Mouse (Mus musculus) hindbrain, embryonic 11.5 days (tissue): ENCODE data around the gene C1qc. TPM values are rescaled to one million over a fixed set of nuclear protein-coding genes. Genes with fewer than 3 reads are reported as not detected.
A peak's percentile ranks its signal among the peaks of the same experiment; 100 is the strongest.

Source experiments
- ATAC-seq: fragments of 200-750 bp; cut with Nextera tagmentation; 2 replicates; pipeline ENCODE4 v1.8.0; 2017; ENCODE audit warnings: mild to moderate bottlenecking, moderate TSS enrichment, moderate library complexity; ENCODE audit not compliant: low FRiP score
- DNase-seq: peaks from one replicate; pipeline ENCODE4 v3.0.0-alpha.2; 2015; ENCODE audit warnings: low spot score
- H3K27ac ChIP-seq: fragments of 300-500 bp; sonication (generic); 2 replicates; pipeline ENCODE4 v1.5.1; 2014; ENCODE audit warnings: mild to moderate bottlenecking, low read depth, low read length
- H3K27me3 ChIP-seq: fragments of 300-500 bp; sonication (generic); 2 replicates; pipeline ENCODE4 v1.6.1; 2014; ENCODE audit warnings: mild to moderate bottlenecking, low read length, moderate library complexity, mixed read lengths; ENCODE audit not compliant: control insufficient read depth, insufficient read depth
- H3K36me3 ChIP-seq: fragments of 300-500 bp; sonication (generic); 2 replicates; pipeline ENCODE4 v1.6.1; 2014; ENCODE audit warnings: mild to moderate bottlenecking, low read length, moderate library complexity, mixed read lengths; ENCODE audit not compliant: control insufficient read depth, insufficient read depth
- H3K4me1 ChIP-seq: fragments of 300-500 bp; sonication (generic); replicated peaks from 2 replicates; pipeline ENCODE4 v1.6.1; 2014; ENCODE audit warnings: low read length, mixed read lengths; ENCODE audit not compliant: control insufficient read depth, insufficient read depth
- H3K4me2 ChIP-seq: fragments of 300-500 bp; sonication (generic); replicated peaks from 2 replicates; pipeline ENCODE4 v1.6.1; 2014; ENCODE audit warnings: mild to moderate bottlenecking, low read depth, low read length
- H3K4me3 ChIP-seq: fragments of 300-500 bp; sonication (generic); 2 replicates; pipeline ENCODE4 v1.5.1; 2014; ENCODE audit warnings: low read depth, low read length
- H3K9ac ChIP-seq: fragments of 300-500 bp; sonication (generic); 2 replicates; pipeline ENCODE4 v1.6.1; 2014; ENCODE audit warnings: low read depth, low read length
- H3K9me3 ChIP-seq: fragments of 300-500 bp; sonication (generic); 2 replicates; pipeline ENCODE4 v1.6.1; 2016; ENCODE audit warnings: low read length; ENCODE audit not compliant: control insufficient read depth
- WGBS: fragments of 180-500 bp; shearing (Covaris S2); extraction: QIAGEN DNeasy Blood & Tissue Kit; methylation state at CpG from one replicate; pipeline ENCODE4 v1.1.7; 2014; 5-methylcytosine and 5-hydroxymethylcytosine counted together
- polyA plus RNA-seq: library from polyadenylated mRNA; unstranded; fragments of >200 nt; fragmentation: Nextera tagmentation; extraction: Ambion mirVana; gene quantifications from 2 replicates; pipeline ENCODE4 v1.2.1, GENCODE M21; 2014

C1qc gene
- polyA plus RNA-seq, 1 experiment from 2014 or later, result 19.2 TPM

GRCm38 (mm10) chr4:136892371-136892770 lies 494 bp downstream of the C1qc start:
- Histone ChIP-seq H3K36me3 (no peaks in the 10 kb centered on the region), H3K4me1 (no peaks in the 10 kb centered on the region), H3K4me3 (no peak overlapping the region), H3K4me2 (no peak overlapping the region), H3K27me3 (peaks cover 23% of the 10 kb centered on the region), H3K9ac (no peak overlapping the region), H3K27ac (no peak overlapping the region), H3K9me3 (no peaks in the 10 kb centered on the region)
- ATAC-seq (no peak), DNase-seq (no peak)
- WGBS, result 65% methylated on average over 7 of the region's 7 CpGs

DNA sequence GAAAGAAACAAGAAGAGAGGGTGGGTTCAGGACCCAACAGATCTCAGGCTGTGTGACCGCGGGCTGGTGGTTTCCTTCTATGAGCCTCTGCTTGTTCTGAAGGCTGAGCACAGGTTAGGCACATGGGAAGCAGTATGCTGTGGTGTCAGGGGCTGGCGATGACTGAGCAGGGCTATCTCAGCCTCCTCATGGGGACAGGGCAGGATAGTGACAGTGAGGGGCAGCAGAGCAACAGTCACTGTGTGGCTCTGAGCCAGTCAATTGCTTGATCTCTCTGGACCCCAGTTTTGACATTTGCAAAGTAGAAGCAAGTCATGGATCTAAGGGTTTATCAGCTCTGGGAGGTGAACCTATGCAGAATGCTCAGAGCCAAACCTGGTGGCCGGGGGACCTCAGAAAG lies 1.8 kb downstream of the C1qc start:
- H3K36me3 ChIP-seq, result no peaks in the 10 kb centered on the region
- no peaks in the 10 kb centered on the region for H3K4me1 ChIP-seq
- H3K27ac ChIP-seq, result no peak overlapping the region
- WGBS, result 77% methylated on average over 4 of the region's 4 CpGs
- H3K9ac ChIP-seq, result no peak overlapping the region
- no peak overlapping the region for H3K4me3 ChIP-seq
- H3K27me3 ChIP-seq, result peaks cover 16% of the 10 kb centered on the region
- H3K9me3 ChIP-seq, result no peaks in the 10 kb centered on the region
- no peak overlapping the region for H3K4me2 ChIP-seq
- no peak for ATAC-seq
- DNase-seq, result no peak

- ATAC-seq, result no peak
- Histone ChIP-seq H3K4me3 (no peak overlapping the region), H3K9me3 (no peaks in the 10 kb centered on the region), H3K36me3 (no peaks in the 10 kb centered on the region), H3K27ac (no peak overlapping the region), H3K27me3 (peaks cover 7% of the 10 kb centered on the region), H3K9ac (no peak overlapping the region), H3K4me1 (no peaks in the 10 kb centered on the region), H3K4me2 (no peak overlapping the region)
- 85% methylated on average over 15 of the region's 15 CpGs for WGBS
- DNase-seq, result no peak
Measured at GRCm38 (mm10) chr4:136889981-136890380, 2.9 kb downstream of the C1qc start.

DNA sequence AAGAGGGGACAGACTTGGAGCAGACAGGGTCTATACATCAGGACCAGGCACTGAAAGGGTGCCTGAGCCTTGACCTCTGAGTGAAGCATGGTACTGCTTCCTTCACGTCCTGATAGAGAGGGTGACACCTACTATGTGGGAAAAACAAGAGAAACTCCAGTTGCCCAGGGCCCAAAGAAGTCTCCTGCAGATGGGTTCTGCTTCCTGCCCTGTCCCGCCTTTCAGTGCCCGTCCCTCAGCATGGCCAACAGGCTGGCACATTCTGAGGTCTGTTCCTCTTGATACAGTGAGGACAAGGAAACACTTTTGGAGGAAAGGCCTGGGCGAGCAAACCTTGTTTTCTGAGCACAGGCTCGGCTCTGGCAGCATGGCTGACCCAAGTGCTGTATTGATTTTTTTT lies 5.2 kb downstream of the C1qc start:
- no peak overlapping the region for H3K4me3 ChIP-seq
- no peak for ATAC-seq
- no peak overlapping the region for H3K4me2 ChIP-seq
- no peaks in the 10 kb centered on the region for H3K36me3 ChIP-seq
- no peak overlapping the region for H3K9ac ChIP-seq
- WGBS, result 70% methylated on average over 5 of the region's 5 CpGs
- no peak overlapping the region for H3K27ac ChIP-seq
- H3K9me3 ChIP-seq, result no peaks in the 10 kb centered on the region
- H3K27me3 ChIP-seq, result 0 out of 2 replicates have a peak, but pooled peaks cover 2% of the 10 kb centered on the region
- H3K4me1 ChIP-seq, result no peaks in the 10 kb centered on the region
- no peak for DNase-seq

GRCm38 (mm10) chr4:136886101-136886500 lies 6.8 kb downstream of the C1qc start, which contains the start of gene C1qb:
TSS of gene C1qb (minus strand) at chr4:136886187.
- Histone ChIP-seq H3K27ac (no peak within 1 kb of the TSS), H3K4me2 (no peak within 1 kb of the TSS), H3K9ac (peak within 1 kb of the TSS; percentile 11; the same call in 1 of the 2 replicates)

DNA sequence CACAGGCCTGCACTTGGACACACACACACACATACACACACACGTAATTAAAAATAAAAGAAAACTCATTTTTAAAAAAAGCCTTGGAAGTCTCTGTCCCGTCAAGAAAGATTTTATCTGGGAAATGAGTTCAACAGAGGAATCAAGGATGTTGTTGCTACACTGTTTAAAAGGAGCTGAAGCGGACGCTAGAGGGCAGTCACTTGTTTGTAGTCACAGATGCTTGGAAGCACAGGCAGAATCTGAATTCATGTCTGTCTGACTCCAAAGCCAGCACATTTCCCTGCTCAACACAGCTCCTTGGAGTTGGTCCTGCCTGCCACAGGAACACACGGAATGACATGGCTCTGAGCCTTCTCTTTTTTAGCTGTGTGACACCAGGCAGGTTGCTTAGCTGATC lies 14.3 kb downstream of the C1qc start:
- ATAC-seq, result no peak
- WGBS, result 20% methylated on average over 5 of the region's 5 CpGs

More at GRCm38 (mm10) chr4:136886101-136886500, 6.8 kb downstream of the C1qc start, which contains the start of gene C1qb:
- no peaks in the 10 kb centered on the region for H3K9me3 ChIP-seq
- H3K4me3 ChIP-seq, result no peak within 1 kb of the TSS
- H3K4me1 ChIP-seq, result no peaks in the 10 kb centered on the region
- 75% methylated on average over 7 of the region's 7 CpGs for WGBS
- H3K36me3 ChIP-seq, result no peaks in the 10 kb centered on the region
- H3K27me3 ChIP-seq, result no peaks in the 10 kb centered on the region
- DNase-seq (no peak), ATAC-seq (no peak)

DNA sequence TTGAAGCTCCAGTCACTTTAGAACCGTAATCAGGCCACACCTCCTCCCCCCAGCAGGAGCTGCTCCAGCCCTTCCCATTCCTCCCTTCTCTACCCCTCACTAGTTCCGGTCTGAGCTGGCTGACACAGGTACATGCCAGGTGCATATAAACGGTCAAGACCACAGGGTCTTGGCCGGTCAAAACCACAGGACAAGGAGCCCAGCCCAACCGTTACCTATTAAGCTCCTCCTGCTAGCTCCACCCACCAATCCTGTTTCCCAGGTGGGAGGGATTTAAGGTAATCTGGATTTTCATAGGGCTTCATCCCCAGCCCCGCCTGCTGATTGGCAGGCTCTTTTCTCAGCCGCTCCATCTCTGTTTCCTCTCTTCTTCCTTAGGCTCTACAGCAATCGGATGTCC lies 14.7 kb downstream of the C1qc start:
- no peaks in the 10 kb centered on the region for H3K27me3 ChIP-seq
- WGBS, result 45% methylated on average over 8 of the region's 8 CpGs
- no peak overlapping the region for H3K4me3 ChIP-seq
- no peaks in the 10 kb centered on the region for H3K4me1 ChIP-seq
- H3K4me2 ChIP-seq, result no peak overlapping the region
- no peak for ATAC-seq
- no peak overlapping the region for H3K27ac ChIP-seq
- no peak overlapping the region for H3K9ac ChIP-seq
- no peak for DNase-seq
- no peaks in the 10 kb centered on the region for H3K9me3 ChIP-seq
- no peaks in the 10 kb centered on the region for H3K36me3 ChIP-seq

More for the DNA sequence above, 14.3 kb downstream of the C1qc start:
- Histone ChIP-seq H3K27me3 (no peaks in the 10 kb centered on the region), H3K9me3 (no peaks in the 10 kb centered on the region), H3K4me2 (no peak overlapping the region), H3K27ac (no peak overlapping the region), H3K36me3 (no peaks in the 10 kb centered on the region), H3K9ac (no peak overlapping the region), H3K4me3 (no peak overlapping the region), H3K4me1 (no peaks in the 10 kb centered on the region)
- no peak for DNase-seq

DNA sequence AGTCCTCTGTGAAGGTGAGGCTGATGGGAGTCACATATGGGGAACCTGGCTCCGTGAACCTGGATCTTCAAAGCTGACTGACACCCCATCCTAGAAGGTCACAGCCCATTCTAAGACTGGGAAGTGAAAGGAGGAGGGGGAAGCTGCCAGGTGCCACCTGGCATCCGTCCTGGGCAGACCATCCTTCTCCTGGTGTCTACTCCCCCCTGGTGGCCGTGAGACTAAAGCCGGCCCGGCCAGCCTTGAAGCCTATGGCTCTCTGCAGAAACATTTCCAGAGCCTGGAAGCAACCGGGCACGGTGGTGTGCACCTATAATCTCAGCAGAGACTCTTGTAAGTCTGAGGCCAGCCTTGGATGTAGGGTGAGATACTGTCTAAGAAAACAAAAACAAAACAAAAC lies 15.9 kb downstream of the C1qc start:
- ATAC-seq (no peak), DNase-seq (peak; percentile 76)
- no peaks in the 10 kb centered on the region for H3K27me3 ChIP-seq
- H3K4me1 ChIP-seq, result no peaks in the 10 kb centered on the region
- H3K9me3 ChIP-seq, result no peaks in the 10 kb centered on the region
- H3K27ac ChIP-seq, result no peak overlapping the region
- H3K4me3 ChIP-seq, result no peak overlapping the region
- WGBS, result 29% methylated on average over 7 of the region's 7 CpGs
- no peak overlapping the region for H3K4me2 ChIP-seq
- H3K9ac ChIP-seq, result no peak overlapping the region
- H3K36me3 ChIP-seq, result no peaks in the 10 kb centered on the region

DNA sequence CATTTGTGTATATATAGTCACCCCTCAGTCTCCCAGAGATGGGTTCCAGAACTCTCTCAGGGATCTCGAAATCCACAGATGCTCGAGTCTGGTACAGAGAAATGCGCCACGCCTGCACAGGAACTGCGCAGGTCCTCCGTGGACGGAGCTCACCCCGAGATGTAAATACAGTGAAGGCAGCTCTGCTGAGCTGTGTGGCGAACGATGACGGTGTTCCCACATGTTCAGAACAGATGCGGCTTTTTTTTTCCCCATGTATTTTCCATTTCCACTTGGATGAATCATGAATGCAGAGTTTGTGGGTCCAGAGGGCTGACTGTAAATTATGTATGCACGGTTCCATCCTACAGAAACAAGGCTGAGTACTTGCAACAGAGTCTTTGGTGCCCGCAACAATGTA lies 17.9 kb downstream of the C1qc start:
- Histone ChIP-seq H3K4me1 (no peaks in the 10 kb centered on the region), H3K9ac (no peak overlapping the region), H3K9me3 (no peaks in the 10 kb centered on the region), H3K36me3 (no peaks in the 10 kb centered on the region), H3K27me3 (no peaks in the 10 kb centered on the region), H3K27ac (no peak overlapping the region), H3K4me3 (no peak overlapping the region), H3K4me2 (no peak overlapping the region)
- WGBS, result 91% methylated on average over 14 of the region's 14 CpGs
- DNase-seq (no peak), ATAC-seq (no peak)
